Mouse (Mus musculus): ENCODE measurements around the gene Ube2o. TPM values are rescaled to one million over a fixed set of nuclear protein-coding genes. Genes with fewer than 3 reads are reported as not detected.

Ube2o gene
- polyA plus RNA-seq, 1 experiment from 2014 or later, result 14.4 TPM

- H3K4me1 ChIP-seq (ENCODE audit: control insufficient read depth in 2 of 2, insufficient read depth in 2 of 2, low read length in 2 of 2), result peaks cover 58 to 67% of the 10 kb centered on the region in 2 experiments
- no peak overlapping the region for H3K4me3 ChIP-seq (ENCODE audit: control insufficient read depth in 1 of 2, insufficient read depth in 1 of 2, low read depth in 1 of 2, low read length in 2 of 2)
- peak overlapping the region; percentile 89 for H3K4me2 ChIP-seq (ENCODE audit: low read length)
- 54% methylated on average over 17 of the region's 17 CpGs for WGBS
- H3K36me3 ChIP-seq (ENCODE audit: control insufficient read depth, insufficient read depth, low read length), result no peaks in the 10 kb centered on the region
- no peaks in the 10 kb centered on the region for H3K9me3 ChIP-seq (ENCODE audit: control insufficient read depth, low read length)
- ATAC-seq (ENCODE audit: insufficient number of reproducible peaks, insufficient read depth, low FRiP score, low read depth), result no peak
- H3K9ac ChIP-seq (ENCODE audit: low read length), result no peak overlapping the region
- H3K27ac ChIP-seq (replicated peaks in 1 of 2; ENCODE audit: control insufficient read depth in 1 of 2, insufficient read depth in 1 of 2, low read depth in 2 of 2, low read length in 2 of 2), result peak overlapping the region; percentile 24 to 70; a peak in 3 of 4 replicates
- no peaks in the 10 kb centered on the region for H3K27me3 ChIP-seq (ENCODE audit: control insufficient read depth, insufficient read depth, low read length)
These were observed 44.1 kb upstream of the Ube2o start for GRCm38 (mm10) chr11:116625081-116626000.

- peaks cover 61 to 67% of the 10 kb centered on the region in 2 experiments for H3K4me1 ChIP-seq (ENCODE audit: control insufficient read depth in 2 of 2, insufficient read depth in 2 of 2, low read length in 2 of 2)
- WGBS, result 13% methylated on average over 41 of the region's 42 CpGs
These were observed 43.0 kb upstream of the Ube2o start for GRCm38 (mm10) chr11:116624131-116624832.

DNA sequence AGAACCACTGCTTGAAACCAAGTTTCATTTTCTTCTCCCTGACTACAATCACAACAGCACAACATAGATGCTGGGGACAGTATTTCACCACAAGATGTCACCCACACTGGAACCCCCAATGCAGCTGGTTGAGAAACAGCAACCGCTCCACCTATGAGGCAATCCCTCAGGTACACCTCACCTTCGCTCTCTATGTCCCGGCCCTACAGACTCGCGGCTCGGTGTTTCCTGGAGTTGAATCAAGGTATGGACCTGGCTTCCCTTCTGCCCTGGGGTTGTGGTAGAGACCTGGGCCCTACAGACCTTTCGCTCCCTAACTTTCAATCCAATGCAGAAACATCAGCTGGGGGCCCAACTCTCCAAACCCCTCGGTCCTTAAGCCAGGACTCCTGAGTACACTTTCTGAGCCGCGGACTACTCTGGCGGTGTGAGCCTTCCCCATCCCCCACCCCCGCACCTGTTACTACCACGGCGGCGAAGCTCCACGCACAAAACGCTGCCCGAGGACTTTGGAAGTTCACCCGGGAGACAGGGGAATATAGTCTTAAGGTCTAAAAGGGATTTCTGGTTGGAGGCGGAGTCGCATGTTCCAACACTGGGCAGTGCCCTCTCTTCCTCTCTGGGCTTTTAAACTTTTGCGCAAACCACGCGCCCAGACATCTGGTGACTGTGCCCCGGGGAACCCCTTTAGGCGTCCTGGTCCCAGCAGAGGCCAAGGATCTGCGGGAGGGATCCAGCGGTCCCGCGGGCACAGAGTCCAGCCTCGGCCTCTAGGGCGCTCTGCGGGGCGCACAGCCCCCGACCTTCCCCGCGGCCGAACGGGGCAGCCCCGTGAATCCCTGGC is 42.3 kb upstream of the Ube2o start:
- Histone ChIP-seq H3K9ac (ENCODE audit: low read length) (peak overlapping the region; percentile 90), H3K9me3 (ENCODE audit: control insufficient read depth, low read length) (no peaks in the 10 kb centered on the region), H3K4me3 (ENCODE audit: control insufficient read depth in 1 of 2, insufficient read depth in 1 of 2, low read depth in 1 of 2, low read length in 2 of 2) (peak overlapping the region; percentile 65 to 79), H3K27ac (replicated peaks in 1 of 2; ENCODE audit: control insufficient read depth in 1 of 2, insufficient read depth in 1 of 2, low read depth in 2 of 2, low read length in 2 of 2) (peak overlapping the region in 1 of 2 experiments; percentile 61; a peak in 2 of 4 replicates), H3K4me2 (ENCODE audit: low read length) (peak overlapping the region; percentile 89), H3K27me3 (ENCODE audit: control insufficient read depth, insufficient read depth, low read length) (no peaks in the 10 kb centered on the region), H3K4me1 (ENCODE audit: control insufficient read depth in 2 of 2, insufficient read depth in 2 of 2, low read length in 2 of 2) (peaks cover 59 to 68% of the 10 kb centered on the region in 2 experiments), H3K36me3 (ENCODE audit: control insufficient read depth, insufficient read depth, low read length) (no peaks in the 10 kb centered on the region)
- WGBS, result 8% methylated on average over 40 of the region's 40 CpGs
- ATAC-seq (ENCODE audit: insufficient number of reproducible peaks, insufficient read depth, low FRiP score, low read depth), result no peak

More at GRCm38 (mm10) chr11:116624131-116624832, 43.0 kb upstream of the Ube2o start:
- H3K27ac ChIP-seq (replicated peaks in 1 of 2; ENCODE audit: control insufficient read depth in 1 of 2, insufficient read depth in 1 of 2, low read depth in 2 of 2, low read length in 2 of 2), result peak overlapping the region; percentile 18 to 70
- peak; percentile 60; the same call in 1 of the 2 replicates for ATAC-seq (ENCODE audit: insufficient number of reproducible peaks, insufficient read depth, low FRiP score, low read depth)
- no peaks in the 10 kb centered on the region for H3K27me3 ChIP-seq (ENCODE audit: control insufficient read depth, insufficient read depth, low read length)
- H3K36me3 ChIP-seq (ENCODE audit: control insufficient read depth, insufficient read depth, low read length), result no peaks in the 10 kb centered on the region
- peak overlapping the region; percentile 65 to 79 for H3K4me3 ChIP-seq (ENCODE audit: control insufficient read depth in 1 of 2, insufficient read depth in 1 of 2, low read depth in 1 of 2, low read length in 2 of 2)
- H3K4me2 ChIP-seq (ENCODE audit: low read length), result peak overlapping the region; percentile 89
- peak overlapping the region; percentile 90 for H3K9ac ChIP-seq (ENCODE audit: low read length)
- H3K9me3 ChIP-seq (ENCODE audit: control insufficient read depth, low read length), result no peaks in the 10 kb centered on the region

- Histone ChIP-seq H3K4me2 (ENCODE audit: low read length) (peak overlapping the region; percentile 89), H3K9ac (ENCODE audit: low read length) (no peak overlapping the region), H3K9me3 (ENCODE audit: control insufficient read depth, low read length) (no peaks in the 10 kb centered on the region), H3K4me1 (ENCODE audit: control insufficient read depth in 2 of 2, insufficient read depth in 2 of 2, low read length in 2 of 2) (peaks cover 58 to 72% of the 10 kb centered on the region in 2 experiments), H3K4me3 (ENCODE audit: control insufficient read depth in 1 of 2, insufficient read depth in 1 of 2, low read depth in 1 of 2, low read length in 2 of 2) (no peak overlapping the region), H3K27ac (replicated peaks in 1 of 2; ENCODE audit: control insufficient read depth in 1 of 2, insufficient read depth in 1 of 2, low read depth in 2 of 2, low read length in 2 of 2) (peak overlapping the region; percentile 40 to 43), H3K36me3 (ENCODE audit: control insufficient read depth, insufficient read depth, low read length) (no peaks in the 10 kb centered on the region), H3K27me3 (ENCODE audit: control insufficient read depth, insufficient read depth, low read length) (no peaks in the 10 kb centered on the region)
- ATAC-seq (ENCODE audit: insufficient number of reproducible peaks, insufficient read depth, low FRiP score, low read depth), result 0 out of 2 replicates have a peak, but pooled peaks have one; percentile 27
- 8% methylated on average over 6 of the region's 6 CpGs for WGBS
These were observed 40.0 kb upstream of the Ube2o start for GRCm38 (mm10) chr11:116621258-116621704.

DNA sequence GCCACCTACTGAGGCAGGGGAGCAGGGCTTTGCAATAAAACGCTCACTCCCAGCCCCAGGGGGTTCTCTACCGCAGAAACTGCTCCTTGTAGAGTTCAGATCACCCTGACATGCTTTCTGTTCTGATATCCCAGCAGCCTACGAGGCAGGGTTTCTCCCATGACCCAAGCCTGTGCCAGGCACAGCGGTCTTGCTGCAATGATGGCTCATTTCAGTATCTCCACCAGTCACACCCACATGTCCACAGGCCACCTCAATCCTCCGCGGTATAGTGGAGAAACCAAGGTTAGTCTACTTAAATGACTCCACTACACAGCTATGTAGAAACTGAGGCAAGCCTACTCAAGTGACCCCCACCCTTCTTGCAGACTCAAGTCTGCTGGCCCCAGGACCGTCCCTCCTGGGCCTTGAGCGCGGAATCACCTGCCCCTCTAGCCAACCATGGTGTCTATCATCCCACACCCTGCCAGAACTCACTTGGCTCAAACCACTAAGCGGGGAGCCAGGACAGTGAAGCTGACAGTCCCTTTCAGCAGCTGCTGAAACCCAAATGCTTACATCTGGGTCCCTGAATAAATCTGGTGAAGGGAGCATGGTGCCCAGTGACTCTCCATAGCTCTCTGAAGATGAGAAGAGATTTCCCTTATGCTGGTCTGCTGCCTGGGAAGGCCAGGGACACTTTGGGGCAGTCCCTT is 39.5 kb upstream of the Ube2o start:
- ATAC-seq (ENCODE audit: insufficient number of reproducible peaks, insufficient read depth, low FRiP score, low read depth), result no peak
- H3K9ac ChIP-seq (ENCODE audit: low read length), result no peak overlapping the region

DNA sequence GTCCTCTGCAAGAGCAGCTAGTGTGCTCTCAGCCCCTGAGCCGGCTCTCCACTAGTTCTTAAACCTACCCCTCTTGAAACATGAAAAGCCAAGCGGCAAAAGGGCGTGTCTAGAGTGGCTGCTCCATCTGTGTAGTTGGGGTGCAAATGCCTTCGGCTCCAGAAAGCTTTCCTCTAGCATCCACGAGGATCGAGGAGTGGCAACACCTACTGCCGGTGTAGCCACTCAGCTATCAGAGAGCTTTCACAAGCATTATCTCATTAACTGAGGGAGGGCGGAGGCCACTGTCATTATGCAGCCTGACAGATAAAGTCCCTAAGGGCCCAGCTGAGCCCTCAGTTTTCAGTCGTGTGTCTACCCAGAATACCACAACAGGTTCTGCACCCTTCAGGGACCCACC is 38.8 kb upstream of the Ube2o start:
- Histone ChIP-seq H3K9me3 (ENCODE audit: control insufficient read depth, low read length) (no peaks in the 10 kb centered on the region), H3K4me3 (ENCODE audit: control insufficient read depth in 1 of 2, insufficient read depth in 1 of 2, low read depth in 1 of 2, low read length in 2 of 2) (no peak overlapping the region), H3K9ac (ENCODE audit: low read length) (peak overlapping the region; percentile 19; the same call in 1 of the 2 replicates), H3K27ac (replicated peaks in 1 of 2; ENCODE audit: control insufficient read depth in 1 of 2, insufficient read depth in 1 of 2, low read depth in 2 of 2, low read length in 2 of 2) (no peak overlapping the region), H3K4me2 (ENCODE audit: low read length) (0 out of 2 replicates have a peak overlapping the region, but pooled peaks have one; percentile 5), H3K4me1 (ENCODE audit: control insufficient read depth in 2 of 2, insufficient read depth in 2 of 2, low read length in 2 of 2) (peaks cover 61 to 77% of the 10 kb centered on the region in 2 experiments), H3K36me3 (ENCODE audit: control insufficient read depth, insufficient read depth, low read length) (no peaks in the 10 kb centered on the region), H3K27me3 (ENCODE audit: control insufficient read depth, insufficient read depth, low read length) (no peaks in the 10 kb centered on the region)
- 15% methylated on average over 9 of the region's 9 CpGs for WGBS
- ATAC-seq (ENCODE audit: insufficient number of reproducible peaks, insufficient read depth, low FRiP score, low read depth), result no peak

More for the DNA sequence above, 39.5 kb upstream of the Ube2o start:
- H3K4me3 ChIP-seq (ENCODE audit: control insufficient read depth in 1 of 2, insufficient read depth in 1 of 2, low read depth in 1 of 2, low read length in 2 of 2), result no peak overlapping the region
- no peaks in the 10 kb centered on the region for H3K27me3 ChIP-seq (ENCODE audit: control insufficient read depth, insufficient read depth, low read length)
- 64% methylated on average over 10 of the region's 10 CpGs for WGBS
- no peaks in the 10 kb centered on the region for H3K36me3 ChIP-seq (ENCODE audit: control insufficient read depth, insufficient read depth, low read length)
- H3K9me3 ChIP-seq (ENCODE audit: control insufficient read depth, low read length), result no peaks in the 10 kb centered on the region
- peak overlapping the region; percentile 40 to 43 for H3K27ac ChIP-seq (replicated peaks in 1 of 2; ENCODE audit: control insufficient read depth in 1 of 2, insufficient read depth in 1 of 2, low read depth in 2 of 2, low read length in 2 of 2)
- peak overlapping the region; percentile 89; the same call in 1 of the 2 replicates for H3K4me2 ChIP-seq (ENCODE audit: low read length)
- peaks cover 63 to 77% of the 10 kb centered on the region in 2 experiments for H3K4me1 ChIP-seq (ENCODE audit: control insufficient read depth in 2 of 2, insufficient read depth in 2 of 2, low read length in 2 of 2)

All from heart, embryonic 14.5 days (tissue).